Mouse (Mus musculus) cerebellum, adult 18-20 months (tissue): ENCODE measurements around the gene Fbxl16.

Experiments
- DNase-seq, 2 experiments: peaks; one replicate each; pipeline ENCODE4 v3.0.0; 2021

Fbxl16 gene

DNA sequence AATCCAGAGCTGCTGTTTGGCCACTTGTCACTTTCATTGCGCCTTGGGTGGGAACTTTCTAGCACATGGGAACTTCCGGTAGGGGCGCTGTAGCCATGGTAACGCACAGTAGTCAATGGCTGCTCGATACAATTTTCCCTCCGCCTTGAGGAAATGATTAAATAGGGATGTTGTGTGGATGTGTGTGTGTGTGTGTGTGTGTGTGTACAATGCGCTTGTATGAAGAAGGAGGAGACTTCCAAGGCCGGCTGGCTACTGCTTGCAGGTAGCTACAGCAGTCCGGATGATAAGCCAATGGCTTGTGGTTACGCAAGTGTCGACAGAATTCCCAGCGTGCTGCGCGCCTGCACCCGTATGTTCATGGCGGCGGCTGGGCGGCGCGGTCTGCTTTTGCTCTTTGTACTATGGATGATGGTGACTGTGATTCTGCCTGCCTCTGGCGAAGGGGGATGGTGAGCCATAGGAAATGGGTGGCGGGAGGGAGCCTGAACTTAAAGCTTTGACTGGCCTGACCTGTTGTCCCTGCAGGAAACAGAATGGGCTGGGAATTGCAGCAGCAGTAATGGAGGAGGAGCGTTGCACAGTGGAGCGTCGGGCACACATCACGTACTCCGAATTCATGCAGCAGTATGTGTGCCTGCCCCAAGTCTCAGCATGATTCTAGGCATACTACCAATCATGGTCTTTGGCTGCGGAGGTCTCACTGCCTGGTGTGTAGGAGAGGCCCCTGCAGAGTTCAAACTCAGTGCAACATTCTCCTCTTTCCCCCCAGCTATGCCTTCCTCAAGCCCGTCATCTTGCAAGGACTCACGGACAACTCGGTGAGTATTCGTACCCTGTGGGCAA is 20.1 kb downstream of the Fbxl16 start, which contains the start of gene Jmjd8:
Gene Jmjd8, plus strand, starts transcription at position 156 of the 846 bp plus-strand sequence.
- peak; percentile 86 to 87 for DNase-seq

GRCm38 (mm10) chr17:25829558-25830017 is 20.7 kb downstream of the Fbxl16 start:
- DNase-seq, result peak in 1 of 2 experiments; percentile 26

- DNase-seq, result no peak
These were observed 21.4 kb downstream of the Fbxl16 start for GRCm38 (mm10) chr17:25830200-25830753.

- no peak for DNase-seq
These were observed 22.0 kb downstream of the Fbxl16 start for GRCm38 (mm10) chr17:25830806-25831431.

GRCm38 (mm10) chr17:25831451-25832281 is 22.8 kb downstream of the Fbxl16 start:
- peak; percentile 53 to 60 for DNase-seq

DNA sequence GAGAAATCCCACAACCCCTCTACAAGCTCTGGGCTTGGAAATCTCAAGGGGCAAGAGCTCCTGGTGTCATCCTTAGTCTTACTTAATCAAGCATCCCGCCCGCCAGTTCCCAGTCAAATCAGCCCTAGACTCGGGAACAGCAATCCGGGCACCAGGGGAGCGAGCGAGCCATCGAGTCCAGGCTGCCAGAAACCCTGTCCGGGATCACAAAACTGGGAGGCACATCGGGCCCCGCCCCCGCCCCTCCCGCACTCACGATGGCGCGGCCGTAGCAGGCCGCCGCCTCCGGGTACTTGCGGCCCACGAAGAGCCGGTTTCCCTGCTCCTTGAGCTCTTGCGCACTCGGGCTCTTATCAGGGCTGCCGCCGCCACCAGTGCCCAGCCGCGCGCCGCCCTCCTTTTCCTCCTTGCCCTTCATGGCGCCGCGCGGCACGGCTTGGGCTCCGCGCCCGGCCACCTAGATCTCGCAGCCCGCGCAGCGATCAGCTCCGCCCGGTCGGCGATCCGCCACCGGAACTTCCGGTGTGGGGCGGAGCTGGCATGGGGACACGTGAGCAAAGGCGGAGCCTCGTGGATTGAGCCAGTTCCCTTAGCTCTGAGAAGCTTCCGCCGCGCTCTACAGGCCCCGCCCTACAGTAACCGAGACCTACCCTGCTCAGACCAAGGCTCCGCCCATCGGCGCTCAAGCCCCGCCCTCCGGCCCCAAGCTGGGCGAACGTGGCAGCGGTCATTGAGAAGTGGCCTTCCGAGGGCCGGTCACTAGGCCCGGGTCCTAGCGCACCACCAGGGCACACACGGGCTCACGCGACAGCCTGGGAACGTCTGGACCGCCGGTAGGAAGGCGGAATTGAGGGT is 23.8 kb downstream of the Fbxl16 start:
- DNase-seq, result peak; percentile 99

DNA sequence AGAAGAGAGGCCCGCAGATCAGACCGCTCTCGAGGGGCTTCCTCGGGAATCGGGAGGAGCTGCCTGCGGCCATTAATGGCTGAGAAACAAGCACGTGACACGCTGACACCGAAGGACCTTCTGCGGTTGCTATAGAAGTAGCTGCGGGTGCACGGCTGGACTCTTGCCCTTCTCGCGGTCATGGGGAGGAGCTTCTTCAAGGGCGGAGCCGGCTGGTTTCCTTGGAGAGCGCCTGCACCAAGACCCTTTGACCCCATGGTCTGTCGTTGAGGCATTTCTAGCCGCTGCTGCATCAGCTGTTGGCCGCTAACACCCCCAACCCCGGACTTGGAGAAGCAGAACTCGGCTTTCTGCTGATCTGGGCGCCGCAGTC is 24.4 kb downstream of the Fbxl16 start, which contains the start of gene Stub1:
Gene Stub1, minus strand, starts transcription at position 114 of the 373 bp plus-strand sequence.
- DNase-seq, result peak; percentile 85 to 90

DNA sequence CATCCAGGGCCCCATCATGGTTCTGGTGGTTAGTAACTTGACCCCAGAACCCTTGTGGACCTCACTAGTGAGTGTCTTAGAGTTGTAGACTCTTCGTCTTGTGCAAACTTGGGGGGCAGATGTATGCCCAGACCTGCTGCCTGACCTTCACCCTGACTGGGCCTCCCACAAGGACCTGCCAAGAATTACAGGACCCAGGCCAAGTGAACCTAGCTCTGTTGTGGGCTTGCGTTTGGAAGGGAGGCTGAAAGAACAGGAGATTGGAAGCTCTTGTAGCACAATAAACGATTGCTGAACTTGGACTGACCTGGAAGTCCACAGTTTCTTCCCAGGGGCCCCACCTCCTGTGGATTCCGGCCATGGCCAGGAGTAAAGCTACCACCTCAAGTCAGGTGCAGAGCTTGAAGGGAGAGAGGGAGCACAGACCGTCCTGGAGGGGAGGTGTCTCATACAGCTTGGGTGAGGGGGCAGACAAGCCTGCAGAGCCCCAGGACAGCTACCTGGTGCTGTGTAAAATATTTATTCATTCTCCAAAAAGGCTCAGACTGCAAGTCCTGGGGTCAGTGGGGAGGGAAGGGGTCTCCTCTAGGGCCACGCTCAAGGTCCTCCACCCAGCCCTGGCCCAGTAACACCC is 25.2 kb downstream of the Fbxl16 start:
- peak in 1 of 2 experiments; percentile 34 for DNase-seq

- DNase-seq, result peak in 1 of 2 experiments; percentile 46
These were observed 25.8 kb downstream of the Fbxl16 start for GRCm38 (mm10) chr17:25834595-25835222.

DNA sequence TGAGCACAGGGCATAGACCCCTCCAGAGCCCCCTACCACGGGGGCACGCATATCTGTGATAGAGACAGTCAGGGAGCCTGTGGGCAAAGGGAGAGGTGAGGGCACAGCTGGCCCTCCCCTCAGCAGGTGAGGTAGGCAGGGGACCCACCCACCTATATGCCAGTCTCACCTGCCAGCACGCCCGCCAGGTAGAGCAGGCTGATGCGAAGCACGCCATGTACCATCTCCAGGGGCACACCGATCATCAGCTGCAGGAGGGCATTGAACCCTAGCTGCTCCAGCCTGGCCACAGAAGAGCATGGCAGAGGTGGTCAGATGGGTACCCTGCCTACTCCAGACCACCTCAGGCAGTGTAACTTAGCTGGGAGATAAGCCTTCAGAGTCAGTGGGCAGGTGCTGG is 26.4 kb downstream of the Fbxl16 start:
- peak in 1 of 2 experiments; percentile 25 for DNase-seq

DNA sequence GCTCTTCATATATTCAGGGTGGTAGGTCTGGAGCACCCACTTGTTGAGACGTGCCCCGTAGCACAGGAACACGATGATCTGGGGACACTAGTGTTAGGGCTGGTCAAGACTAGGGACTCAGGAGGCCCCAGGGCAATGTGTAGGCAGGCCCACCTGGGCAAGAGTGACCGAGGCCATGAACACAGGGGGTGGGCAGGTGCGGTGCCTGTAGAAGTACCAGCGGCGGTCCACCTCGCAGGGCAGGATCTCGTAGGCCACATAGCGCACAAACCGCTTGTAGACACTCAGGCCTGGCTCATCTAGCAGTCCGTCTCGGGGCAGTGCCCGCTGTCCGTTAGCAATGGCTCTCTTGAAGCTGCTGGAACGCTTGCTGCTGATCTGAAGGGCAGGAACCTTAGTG is 26.9 kb downstream of the Fbxl16 start:
- peak in 1 of 2 experiments; percentile 42 for DNase-seq

- DNase-seq, result no peak
These were observed 27.7 kb downstream of the Fbxl16 start for GRCm38 (mm10) chr17:25836397-25837075.

GRCm38 (mm10) chr17:25837076-25837410 is 28.2 kb downstream of the Fbxl16 start, which contains the start of gene Rhbdl1:
TSS of gene Rhbdl1 (minus strand) at chr17:25837295.
- peak; percentile 87 to 90 for DNase-seq

GRCm38 (mm10) chr17:25837533-25837932 is 28.6 kb downstream of the Fbxl16 start:
- peak in 1 of 2 experiments; percentile 25 for DNase-seq

DNA sequence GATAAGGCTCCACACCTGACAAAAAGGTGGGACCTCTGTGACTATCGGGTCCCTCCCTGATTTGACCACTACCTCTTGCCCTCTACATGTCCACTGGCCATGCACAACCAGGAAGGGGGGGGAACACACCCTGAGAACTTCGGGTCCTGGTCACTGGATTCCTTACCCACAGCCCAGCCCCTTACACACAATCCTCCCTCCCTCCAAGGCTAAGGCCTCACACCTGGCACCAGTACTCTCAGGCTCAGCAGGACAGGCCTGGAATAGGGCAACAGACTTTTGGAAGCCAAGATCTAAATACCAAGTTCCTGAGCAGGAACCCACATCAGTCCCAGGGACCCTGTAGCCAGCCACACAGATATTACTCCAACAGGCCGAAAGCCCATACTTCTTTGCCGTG is 30.0 kb downstream of the Fbxl16 start:
- DNase-seq, result no peak

GRCm38 (mm10) chr17:25839455-25840235 is 30.8 kb downstream of the Fbxl16 start:
- no peak for DNase-seq

DNA sequence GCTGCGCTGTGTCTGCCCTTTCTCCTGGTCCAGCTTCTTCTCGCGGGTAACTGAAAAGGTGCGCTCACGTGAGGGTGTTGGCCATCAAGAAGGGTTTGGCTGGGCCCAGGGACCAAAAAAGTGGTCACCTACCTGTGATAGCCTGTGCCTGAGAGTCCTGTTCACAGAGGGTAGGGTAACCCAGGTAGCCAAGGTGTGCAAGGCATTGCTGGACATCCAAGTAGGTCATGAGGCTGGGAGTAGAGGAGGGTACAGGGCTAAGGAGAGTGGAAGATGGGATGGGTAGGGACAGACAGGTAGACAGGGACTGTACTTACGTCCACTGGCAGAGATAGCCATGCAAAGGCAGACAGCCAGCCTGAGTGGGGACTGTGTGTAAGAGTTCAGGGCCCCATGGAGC is 31.6 kb downstream of the Fbxl16 start:
- no peak for DNase-seq

DNA sequence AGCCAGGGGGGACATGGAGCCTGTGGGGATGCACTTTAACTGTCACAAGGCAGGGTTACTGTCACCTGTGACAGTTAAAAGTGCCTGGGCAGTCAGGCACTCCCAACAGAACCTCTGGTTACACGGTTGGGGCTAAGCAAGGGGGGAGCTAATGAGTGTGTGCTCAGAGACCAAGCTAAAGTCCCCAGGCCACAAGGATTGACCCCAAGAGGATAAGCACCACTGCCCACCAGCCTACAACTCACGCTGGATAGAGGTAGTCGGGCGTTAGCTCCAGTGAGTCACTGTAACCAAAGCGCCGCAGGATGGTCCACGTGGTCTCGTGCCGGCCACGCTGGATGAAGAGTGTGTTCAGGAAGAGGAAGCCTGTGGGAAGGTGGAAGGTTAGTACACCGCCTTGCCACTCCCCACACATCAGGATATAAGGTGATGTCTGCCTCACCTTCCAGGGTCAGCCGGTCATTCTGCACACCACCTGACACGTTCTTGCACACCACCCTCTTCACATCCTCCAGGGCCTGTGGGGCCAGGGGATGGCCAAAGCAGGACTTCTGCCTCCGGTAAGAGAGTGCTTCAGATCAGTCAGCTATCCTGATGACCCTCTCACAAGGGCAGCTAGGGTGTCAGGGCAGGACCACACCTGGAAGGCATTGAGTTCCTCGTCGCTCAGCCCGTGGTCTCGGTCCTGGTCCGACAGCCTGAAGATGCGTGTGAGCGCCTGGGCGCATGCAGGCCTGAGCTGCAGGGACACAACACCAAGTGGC is 32.4 kb downstream of the Fbxl16 start, which contains the start of gene Gm20683:
Gene Gm20683, minus strand, starts transcription at position 647 of the 764 bp plus-strand sequence.
- DNase-seq, result no peak
